Mouse (Mus musculus) spleen, postnatal 10 days (tissue): ENCODE measurements around the gene Yars.

Experiments used
- DNase-seq, 2 experiments: peaks; one replicate each; pipeline ENCODE4 v3.0.0; 2021 to 2022; ENCODE audit warnings: low spot score in 2 of 2

Yars gene

GRCm38 (mm10) chr4:129189542-129190519 lies at the start of gene Yars, which contains the start of gene S100pbp:
TSS of gene Yars (plus strand) at chr4:129189760.
TSS of gene S100pbp (minus strand) at chr4:129189727.
- DNase-seq = peak; percentile 90 to 98

GRCm38 (mm10) chr4:129140808-129141207 lies 48.8 kb upstream of the Yars start:
- no peak for DNase-seq

- no peak for DNase-seq
These were observed 47.8 kb upstream of the Yars start for GRCm38 (mm10) chr4:129141560-129142438.

DNA sequence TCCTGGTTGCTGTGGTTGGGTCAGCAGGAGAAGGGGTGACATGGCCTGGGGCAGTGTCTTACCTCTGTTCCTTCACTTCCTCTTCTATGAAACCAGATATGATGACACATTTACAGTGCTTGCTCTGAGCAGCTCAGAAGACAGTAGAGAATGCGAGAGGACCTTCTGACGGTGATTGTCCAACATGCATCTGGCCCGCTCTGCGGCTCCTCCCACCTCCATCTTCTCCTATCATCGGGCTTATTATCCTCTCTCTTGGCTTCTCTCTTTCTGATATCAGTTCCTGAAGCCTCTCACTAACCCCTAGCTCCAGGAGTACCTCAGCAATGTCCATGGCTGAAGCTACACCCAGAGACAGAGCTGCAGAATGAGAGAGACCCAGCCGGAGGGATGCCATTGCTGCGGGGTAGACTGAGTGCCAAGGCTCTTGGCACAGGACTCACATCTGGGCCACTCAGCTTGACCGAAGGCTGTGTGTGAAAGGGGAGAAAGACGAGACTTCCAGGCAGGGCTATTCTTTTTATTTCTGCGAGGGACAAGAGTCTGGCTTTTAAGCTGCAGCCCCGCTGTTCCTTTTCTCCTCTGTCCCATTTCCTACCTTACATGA lies 47.0 kb upstream of the Yars start:
- no peak for DNase-seq

GRCm38 (mm10) chr4:129143509-129143908 lies 46.1 kb upstream of the Yars start:
- no peak for DNase-seq

DNA sequence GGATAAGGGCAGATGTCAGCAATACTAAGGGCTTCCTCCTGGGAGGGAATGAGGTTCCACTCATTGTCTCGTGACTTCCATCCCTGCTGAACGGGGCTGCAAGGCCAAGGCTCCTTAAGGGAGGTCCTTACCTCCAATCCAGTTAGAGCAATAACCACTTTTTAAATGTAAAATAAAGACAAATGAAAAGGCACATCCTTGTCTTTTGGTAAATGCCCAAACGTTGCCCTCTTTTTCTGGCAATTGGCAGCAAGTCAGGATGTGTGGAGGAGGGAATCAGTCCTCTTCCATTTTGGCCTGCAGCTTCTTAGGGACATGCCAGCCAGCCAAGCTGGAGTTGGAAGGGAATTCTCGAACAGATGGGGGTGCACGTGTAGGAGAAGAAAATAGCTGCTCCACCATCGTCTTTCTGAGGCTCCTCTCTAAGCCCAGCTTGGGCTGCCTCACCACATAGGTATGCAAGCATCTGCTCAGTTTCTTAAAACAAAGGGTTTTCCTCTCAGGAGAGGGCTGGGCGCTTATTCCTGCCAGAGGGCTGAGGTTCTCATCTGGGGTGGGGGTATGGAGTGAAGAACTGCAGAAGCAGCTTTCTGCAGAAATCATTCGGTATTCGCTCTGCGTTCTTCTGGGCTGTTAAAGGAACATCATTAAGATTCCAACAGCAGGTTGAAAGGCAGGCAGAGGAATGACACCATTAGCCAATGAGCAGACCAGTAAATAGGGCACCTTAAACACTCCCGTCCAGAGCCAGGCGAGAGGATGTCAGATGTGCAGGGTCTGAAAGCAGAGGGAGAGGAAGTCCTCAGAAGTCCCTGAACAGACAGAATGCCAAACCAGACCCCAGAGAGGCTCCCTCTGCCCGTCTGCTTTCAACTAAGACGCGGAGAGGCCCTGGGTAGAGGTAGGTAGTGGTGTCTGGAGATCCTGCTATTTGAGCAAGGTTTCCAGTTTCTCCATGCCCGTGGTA lies 44.9 kb upstream of the Yars start:
- DNase-seq = no peak

DNA sequence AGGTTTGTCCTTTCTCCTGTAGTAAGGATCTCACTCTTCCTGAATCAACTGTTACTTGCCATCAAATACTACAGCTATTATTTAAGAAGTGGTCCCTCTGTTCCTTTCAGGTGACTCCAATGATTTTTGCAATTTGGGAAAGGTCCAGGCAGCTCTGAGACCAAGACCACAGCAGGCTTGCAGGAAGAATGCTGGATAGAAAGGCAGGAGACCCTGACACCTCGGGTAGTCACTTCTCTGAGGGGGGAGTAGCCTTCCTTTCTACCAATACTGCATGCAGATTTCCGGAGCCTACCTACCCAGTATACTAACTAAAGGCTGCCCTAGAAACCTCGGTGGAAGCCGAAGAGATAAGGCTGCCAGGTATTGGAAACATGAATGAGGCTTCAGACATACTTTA lies 44.1 kb upstream of the Yars start:
- DNase-seq = no peak

GRCm38 (mm10) chr4:129145943-129146342 lies 43.6 kb upstream of the Yars start:
- DNase-seq = no peak

DNA sequence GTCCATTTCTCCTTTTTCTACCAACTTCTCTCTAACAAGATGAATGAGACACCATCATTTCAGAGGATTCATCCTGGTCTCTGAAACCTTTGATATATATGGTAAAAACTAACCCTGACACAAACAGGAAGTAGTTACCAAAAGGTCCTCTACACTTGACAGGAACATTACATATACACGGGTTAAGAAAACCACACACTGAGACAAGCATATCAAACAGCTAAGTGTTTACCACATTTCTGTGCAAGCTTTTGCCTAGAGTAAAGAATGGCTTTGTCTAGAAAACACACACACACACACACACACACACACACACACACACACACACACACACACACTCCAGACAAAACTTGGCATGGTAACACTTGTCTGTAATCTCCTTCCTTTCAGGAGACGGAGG lies 43.2 kb upstream of the Yars start:
- DNase-seq = no peak

GRCm38 (mm10) chr4:129147552-129148103 lies 41.9 kb upstream of the Yars start:
- DNase-seq = no peak

- DNase-seq = no peak
These were observed 40.2 kb upstream of the Yars start for GRCm38 (mm10) chr4:129149321-129149720.

DNA sequence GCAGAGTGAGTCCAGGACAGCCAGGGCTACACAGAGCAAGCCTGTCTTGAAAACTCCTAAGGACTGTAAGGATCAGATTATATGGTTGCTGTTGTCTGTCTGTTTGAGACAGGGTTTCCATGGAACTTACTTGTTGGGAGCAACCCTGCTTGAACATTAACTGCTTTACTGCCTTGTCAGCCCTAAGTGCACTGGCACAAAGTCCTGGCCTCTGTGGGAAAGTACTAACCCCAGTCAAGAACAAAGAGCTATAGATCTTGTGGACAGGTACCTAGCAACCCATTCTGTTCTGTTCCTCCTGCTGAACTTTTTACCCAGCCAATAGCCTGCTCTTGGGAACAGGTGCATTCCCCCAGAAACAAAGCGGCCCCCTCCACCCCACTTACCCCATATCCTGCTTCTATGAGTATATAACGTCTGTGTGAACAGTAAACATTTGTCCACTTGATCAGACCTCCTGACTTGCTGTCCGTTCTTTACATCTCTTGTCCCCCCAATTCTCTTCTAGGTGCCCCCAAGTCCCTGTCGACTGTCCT lies 38.2 kb upstream of the Yars start:
- no peak for DNase-seq

- no peak for DNase-seq
These were observed 32.0 kb upstream of the Yars start for GRCm38 (mm10) chr4:129157541-129157940.

DNA sequence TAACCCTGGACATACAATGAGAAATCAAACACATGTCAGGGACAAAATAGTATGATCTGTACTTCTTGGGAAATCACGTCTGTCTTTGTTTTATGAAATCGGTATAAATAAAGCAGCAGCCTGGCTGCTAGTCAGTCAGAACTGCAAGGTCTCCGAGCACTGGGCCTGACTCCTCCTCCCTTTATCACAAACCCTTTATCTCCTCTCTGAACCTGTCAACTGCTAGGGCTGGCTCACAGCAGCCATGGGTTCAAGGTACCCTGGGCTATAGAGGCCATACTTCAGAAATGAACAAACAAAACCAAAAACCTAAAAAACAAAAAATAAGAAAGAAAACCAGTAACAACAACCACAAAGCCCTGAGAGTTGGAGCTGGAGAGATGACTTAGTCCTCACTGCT lies 31.0 kb upstream of the Yars start:
- DNase-seq = no peak

GRCm38 (mm10) chr4:129161076-129161475 lies 28.5 kb upstream of the Yars start:
- no peak for DNase-seq

GRCm38 (mm10) chr4:129161581-129162255 lies 27.8 kb upstream of the Yars start:
- DNase-seq = no peak

- no peak for DNase-seq
These were observed 17.0 kb upstream of the Yars start for GRCm38 (mm10) chr4:129172529-129172928.

- DNase-seq = no peak
These were observed 10.0 kb upstream of the Yars start for GRCm38 (mm10) chr4:129179560-129179959.

DNA sequence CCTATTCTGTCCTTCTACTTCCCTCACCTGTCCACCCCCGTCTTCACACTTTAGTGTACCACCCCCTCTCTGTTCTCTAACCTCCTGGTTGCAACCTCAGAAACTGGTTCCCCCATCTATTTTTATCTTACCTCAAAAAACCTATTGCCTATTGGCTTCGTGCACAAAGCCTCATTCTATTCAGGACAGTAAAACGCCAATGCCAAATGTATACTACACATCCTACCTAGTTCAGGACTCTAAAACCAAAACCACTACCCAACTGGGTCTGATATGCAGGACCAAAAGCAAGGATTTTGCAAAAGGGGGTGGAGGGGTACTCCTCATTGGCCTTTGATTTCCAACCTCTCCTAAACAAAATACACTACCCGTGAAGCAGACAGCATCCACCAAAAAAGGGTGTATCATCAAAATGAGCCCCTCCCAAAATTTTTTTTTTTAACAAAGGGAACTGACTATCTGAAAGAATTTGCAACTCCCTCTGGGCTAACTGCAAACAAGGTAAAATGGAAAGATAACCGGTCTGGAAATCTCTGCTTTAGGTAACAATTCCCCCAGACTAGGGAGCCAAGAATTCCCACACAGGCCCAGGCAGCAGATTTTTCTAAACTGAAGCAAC lies 1.4 kb upstream of the Yars start:
- no peak for DNase-seq
